Mouse (Mus musculus) layer of hippocampus, adult 18-20 months (tissue): Measurements from ENCODE around the gene Atp6v0a4. TPM values are rescaled to one million over a fixed set of nuclear protein-coding genes. Genes with fewer than 3 reads are reported as not detected.

ENCODE experiments used
- DNase-seq, 2 experiments: peaks; one replicate each; pipeline ENCODE4 v3.0.0; 2022; ENCODE audit warnings: low spot score in 2 of 2
- long read RNA-seq: library from polyadenylated mRNA; stranded (forward); transcript quantifications from one replicate; pipeline ENCODE4 v2.0.0, GENCODE M21; 2021
- total RNA-seq, 2 experiments: library from RNA; stranded (reverse); gene quantifications; 2 replicates each; pipeline ENCODE4 v1.2.3; 2021

The Atp6v0a4 gene
- 1 to 10 TPM; 1.6 to 1.7 TPM for total RNA-seq
- long read RNA-seq = 0 reads

DNA sequence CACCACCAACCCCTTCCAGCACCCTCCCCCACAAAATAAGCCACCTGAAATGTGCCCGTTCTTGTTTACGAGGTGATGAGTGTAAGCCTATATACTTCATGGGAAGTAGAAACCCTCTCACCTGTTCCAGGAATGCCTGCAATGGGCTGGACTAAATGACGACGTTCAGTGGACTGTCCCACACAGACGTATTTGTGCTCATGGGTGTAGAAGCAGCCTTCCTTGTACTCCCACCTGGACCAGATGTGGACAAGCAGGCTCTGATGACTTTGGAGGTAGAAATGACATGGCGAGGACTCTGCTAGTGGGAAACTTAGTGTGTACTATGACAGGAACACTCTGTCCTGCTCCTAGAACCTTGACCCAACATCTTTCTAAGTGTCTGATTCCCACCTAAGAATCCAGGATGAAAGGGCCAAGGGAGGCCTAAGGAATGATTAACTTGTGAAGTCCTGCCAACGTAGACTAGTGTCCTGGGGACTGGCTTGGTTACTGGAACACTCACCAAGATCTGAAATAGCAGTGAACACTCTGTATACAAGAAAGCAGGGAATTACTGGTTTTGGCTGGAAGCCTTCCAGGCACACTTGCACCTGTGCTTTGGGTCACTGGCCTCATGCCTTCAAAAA, at the start of gene Atp6v0a4:
Gene Atp6v0a4, minus strand, starts transcription at position 380 of the 629 bp plus-strand sequence.
- no peak for DNase-seq

- DNase-seq = no peak
These were observed 41.0 kb upstream of the Atp6v0a4 start for GRCm38 (mm10) chr6:38165385-38165784.

DNA sequence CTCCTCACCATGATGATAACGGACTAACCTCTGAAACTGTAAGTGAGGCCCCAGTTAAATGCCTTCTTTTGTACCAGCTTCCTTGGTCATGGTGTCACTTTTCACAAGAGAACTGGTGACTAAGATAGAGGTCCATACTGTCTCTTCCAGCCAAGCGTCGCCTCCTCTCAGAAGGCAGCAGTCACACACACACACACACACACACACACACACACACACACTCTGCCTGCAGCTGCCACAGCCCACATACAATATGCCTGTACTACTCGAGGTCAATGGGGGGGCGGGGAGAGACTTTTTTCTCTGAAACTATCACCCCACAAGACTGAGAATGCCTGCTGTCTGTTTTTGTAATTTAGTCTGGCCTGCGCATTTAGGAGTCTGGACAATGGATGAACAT, 40.3 kb upstream of the Atp6v0a4 start:
- peak in 1 of 2 experiments; percentile 55 for DNase-seq

DNA sequence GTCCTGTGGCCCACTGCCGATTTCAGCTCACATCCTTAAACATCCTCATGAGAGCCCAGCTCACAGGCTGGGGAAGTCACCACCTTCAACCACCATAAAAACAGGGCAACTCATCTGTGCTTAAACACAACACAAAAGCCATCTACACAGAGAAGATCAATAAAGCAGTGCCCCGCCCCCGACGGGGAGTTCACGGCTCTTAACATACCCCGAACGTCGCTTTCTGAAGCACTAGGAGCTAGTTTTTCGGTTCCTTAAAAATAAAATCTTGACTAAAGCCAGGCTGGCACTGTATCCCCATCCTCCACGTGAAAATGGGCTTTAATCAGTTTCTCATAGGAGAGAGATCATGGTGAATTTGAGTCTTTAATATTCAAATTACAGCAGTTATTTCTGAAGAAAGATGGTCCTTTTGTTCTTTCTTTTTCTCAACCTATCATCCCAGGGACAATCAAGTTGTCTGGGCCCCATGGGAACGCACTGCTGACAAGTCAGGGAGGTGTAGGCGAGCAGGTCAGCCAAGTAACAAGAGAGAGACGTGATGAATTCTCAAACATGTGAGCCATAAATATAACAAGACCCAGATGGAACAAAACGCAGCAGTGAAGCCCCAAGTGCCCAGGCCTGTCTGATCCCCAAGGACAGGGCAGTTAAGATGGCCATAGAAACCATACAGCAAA, 38.6 kb upstream of the Atp6v0a4 start:
- DNase-seq = no peak

DNA sequence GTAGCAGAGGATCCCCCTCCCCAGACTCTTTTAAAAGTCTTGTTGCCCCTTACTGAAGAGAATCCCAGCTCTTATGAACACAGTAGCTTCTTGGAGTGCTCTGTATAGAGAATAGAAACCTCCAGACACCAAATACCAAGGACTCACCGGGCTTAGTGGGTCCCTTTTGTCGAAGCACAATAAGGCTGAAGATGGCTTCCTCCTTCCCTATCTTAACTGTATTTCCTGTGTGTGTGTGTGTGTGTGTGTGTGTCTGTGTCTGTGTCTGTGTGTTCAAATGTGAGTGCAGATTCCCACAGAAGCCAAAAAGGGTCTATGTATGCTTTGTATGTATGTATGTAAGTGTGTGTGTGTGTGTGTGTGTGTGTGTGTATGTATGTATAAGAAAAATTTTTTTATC, 36.2 kb upstream of the Atp6v0a4 start:
- no peak for DNase-seq

DNA sequence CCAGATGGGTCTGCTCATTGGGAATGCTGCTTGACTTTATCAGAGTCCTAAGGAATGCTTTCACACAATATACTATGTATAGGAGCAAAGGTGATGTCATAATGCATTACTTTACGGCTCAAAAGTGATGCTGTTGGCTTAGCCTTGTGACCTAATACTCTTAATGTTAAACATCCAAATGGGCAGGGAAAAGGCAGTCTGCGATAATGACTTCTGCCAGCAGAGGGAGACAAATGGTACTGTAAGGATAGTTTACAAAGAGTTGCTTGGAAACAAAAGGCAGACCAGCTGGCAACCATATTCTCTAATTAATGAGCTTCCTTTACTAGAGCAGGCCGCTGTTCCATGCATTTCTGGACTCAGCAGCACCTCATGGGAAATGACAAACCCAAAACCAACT, 35.7 kb upstream of the Atp6v0a4 start:
- DNase-seq = peak; percentile 60 to 96

- DNase-seq = no peak
These were observed 35.2 kb upstream of the Atp6v0a4 start for GRCm38 (mm10) chr6:38159576-38159975.

GRCm38 (mm10) chr6:38157925-38158324, 33.5 kb upstream of the Atp6v0a4 start:
- no peak for DNase-seq

GRCm38 (mm10) chr6:38156204-38156603, 31.8 kb upstream of the Atp6v0a4 start:
- DNase-seq = no peak

DNA sequence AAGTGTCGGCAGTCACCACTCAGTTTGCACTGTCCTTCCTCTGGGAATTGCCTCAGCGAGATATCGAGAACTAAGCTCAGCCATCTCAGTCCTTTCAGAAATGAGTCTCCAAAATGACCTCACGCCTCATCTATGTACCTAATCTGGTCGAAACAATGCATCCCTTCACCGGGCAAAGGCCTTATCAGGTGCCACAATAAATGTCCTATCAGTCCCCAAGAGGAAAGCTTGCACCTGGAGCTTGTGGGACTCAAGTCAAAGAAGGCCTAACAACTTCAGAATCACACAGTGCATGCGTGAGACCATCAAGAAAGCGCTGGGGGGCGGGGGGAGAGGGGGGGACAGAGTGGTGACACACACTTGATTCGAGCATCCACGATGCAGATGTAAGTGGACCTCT, 27.9 kb upstream of the Atp6v0a4 start:
- DNase-seq = no peak

DNA sequence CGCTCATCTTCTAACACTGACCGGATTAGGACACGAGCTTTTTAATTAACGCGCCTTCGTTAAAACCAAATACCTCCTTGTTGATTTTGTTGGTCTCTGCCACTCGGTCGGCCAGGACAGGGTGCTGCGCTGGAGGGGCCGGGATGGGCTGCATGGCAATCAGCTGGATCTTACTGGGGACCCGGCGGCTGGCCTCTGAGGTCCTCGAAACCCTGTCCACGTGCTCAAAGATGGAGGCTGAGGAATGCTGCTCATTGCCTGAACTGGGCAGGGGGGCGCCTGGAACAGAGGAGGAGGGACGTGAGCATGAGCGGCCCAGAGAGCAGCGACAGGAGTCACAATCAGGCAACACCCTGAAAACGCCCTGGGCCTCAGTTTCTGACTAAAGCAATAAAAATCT, 25.1 kb upstream of the Atp6v0a4 start:
- no peak for DNase-seq

DNA sequence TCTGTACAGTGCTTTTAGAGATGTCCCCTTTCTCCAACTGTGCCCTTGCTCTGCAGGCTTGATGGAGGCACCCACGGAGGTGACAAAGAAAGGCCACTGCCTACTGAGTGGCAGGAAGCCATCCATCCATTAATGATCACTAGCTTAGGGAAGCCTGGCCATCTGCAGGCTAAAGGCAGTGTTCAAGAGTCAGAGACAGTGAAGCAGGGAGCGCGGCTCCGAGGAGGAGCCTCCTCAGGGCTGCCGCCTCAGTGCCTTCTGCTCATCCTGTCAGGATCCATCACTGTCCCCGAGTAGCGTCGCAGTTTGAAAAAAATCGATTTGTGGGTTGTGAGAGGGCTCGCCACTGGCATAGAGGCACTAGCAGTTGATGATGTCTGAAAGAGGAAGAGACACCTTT, 24.2 kb upstream of the Atp6v0a4 start:
- DNase-seq = no peak

DNA sequence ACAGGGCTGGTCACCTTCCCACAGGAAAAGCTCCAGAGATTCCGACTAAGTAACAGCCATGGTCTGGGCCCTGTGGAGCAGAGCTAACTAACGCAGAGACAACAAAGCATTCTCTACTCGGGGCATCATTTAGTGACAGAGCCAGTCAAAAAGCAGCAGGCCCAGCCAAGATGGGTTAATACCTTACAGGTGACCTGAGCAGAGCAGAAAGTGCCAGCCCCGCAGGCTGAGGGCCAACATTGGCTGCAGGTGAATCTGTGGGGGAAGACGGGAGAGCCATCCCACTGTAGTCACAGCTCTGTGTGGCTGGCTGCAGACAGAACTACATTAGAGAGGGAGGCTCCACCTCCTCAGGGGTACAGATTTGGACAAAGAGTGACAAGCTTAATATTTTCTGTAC, 22.9 kb upstream of the Atp6v0a4 start:
- DNase-seq = no peak

DNA sequence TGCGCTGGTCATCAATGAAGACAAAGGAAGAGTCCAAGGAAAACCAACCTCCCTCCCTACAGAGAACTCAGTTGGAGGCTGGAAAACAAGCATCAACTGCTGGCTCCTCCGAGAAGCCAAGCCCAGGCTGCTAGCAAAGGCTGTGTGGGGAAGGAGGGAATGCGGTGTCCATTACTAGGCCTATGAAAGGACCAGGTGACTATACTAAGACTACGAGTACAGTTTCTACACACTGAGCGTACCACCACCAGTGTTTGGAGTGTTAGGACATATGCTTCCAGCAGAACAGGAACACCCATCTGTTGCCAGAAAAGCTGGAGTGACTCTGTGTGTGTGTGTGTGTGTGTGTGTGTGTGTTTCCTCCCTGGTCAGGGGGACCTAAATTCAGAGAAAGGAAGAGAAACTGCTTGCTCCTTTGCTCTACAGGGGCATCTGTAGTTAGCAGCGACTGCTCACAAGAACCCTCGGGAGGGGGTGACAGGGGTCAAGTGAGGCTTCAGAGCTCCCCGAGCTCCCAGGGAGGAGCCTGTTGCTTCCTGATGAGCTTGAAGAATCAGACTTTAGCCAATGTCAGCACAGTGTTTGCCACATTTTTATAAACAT, 21.2 kb upstream of the Atp6v0a4 start:
- peak in 1 of 2 experiments; percentile 72 for DNase-seq

DNA sequence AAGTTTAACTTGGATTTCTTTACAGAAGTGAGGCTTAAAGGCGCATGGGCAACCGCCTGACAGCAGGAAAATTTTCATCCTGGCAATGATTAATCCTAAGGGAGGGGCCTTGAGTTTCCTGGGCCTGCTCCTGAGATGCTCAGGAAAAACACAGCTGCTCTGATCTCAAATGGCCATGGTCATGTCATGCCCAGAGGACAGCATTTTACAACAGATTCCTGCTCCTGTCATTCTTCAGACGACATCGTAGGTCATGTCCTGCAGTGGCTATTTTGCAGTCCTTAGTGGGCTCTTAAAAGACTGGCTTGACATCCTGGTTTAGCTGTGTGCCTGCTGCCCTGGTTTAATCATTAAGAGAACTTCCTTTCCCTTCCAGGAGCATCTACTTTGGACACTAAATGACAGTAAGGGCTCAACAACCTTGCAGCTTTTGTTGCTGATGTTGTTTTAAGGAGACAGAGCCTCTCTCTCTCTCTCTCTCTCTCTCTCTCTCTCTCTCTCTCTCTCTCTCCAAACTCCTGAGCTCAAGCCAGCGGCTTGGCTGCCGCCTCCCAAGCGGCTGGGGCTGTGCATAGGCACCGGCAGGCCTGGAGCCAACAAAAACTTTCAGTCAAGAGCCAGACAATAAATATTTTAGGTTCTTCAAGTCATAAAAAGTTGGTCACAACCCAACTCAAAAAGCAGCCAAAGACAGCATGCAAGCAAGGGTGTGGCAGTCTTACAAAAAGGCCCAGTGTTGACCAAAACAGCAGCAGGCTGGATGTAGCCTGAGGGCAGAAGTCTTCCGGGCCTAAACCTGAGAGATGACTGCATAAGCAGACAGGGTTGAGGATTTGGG, 20.0 kb upstream of the Atp6v0a4 start:
- no peak for DNase-seq

GRCm38 (mm10) chr6:38140402-38140801, 16.0 kb upstream of the Atp6v0a4 start:
- DNase-seq = no peak

DNA sequence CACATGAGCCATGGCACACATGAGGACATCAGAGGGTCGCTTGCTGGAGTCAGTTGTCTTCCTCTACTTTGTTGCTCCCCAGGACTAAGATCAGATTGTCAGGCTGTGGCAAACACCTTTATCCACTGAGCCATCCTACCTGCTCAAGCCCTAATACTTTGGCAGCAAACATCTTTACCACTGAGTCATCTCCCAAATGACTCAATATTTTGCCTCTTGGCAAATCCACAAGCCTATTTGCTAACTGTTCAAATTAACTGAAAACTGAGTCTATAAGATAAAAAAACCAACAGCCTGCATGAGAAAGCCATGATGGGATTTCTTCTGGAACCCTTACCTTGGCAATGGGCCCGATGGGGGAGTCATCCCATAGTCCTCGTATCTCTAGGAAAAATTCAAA, 14.7 kb upstream of the Atp6v0a4 start:
- no peak for DNase-seq

DNA sequence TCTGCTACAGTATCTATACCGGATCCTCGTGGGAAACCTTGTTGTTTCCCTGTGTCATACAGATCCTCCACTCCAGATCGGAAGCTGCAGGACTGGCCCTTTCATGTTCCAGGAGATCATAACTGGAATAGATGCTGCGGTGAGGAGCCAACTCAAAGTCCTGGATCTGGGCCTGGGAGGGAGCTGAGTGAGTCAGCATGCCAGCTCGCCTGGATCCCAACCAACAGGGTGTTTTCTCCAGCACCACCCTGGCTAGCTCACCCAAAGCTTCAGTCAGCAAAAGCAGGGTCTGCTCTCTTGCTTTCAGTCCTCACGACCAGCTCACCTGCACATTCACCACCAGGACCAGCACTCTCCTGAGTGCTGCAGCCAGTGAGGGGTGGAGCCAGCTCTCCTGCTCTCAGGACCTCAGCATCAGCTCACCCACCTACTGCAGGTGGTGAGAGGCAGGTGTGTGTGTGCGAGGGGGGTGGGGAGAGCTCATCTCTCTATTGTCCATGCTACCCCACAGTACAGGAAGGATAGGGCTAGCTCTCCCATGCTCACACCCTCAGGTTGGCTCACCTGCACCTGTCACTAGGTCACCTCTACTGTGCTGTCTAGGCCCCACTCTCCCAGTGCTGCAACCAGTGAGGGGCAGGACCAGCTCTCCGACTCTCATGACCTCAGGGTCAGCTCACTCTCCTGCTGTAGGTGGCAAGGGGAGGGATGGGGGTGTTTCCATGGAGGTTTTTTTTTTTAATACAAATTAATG, 10.6 kb upstream of the Atp6v0a4 start:
- DNase-seq = peak; percentile 75 to 84

DNA sequence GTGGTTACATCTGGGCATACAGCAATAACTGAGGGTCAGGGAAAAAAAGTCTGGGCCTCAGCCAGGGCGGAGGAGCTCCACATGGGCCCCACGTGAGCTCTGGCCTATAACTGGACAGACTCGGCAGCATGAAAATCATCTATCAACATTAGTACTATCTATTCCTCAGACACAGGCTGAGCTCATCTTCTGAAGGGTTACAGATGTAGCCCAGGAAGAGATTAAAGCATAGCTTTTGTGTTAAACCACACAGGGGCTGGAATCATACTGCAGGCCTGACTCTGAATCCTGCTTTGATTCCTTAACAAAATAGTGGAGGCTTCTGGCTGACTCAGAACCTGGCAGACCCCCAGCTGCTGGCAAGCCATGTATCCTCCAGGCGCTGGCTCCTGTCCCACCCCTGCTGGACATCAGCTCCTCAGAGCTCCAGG, 7.4 kb upstream of the Atp6v0a4 start:
- no peak for DNase-seq

DNA sequence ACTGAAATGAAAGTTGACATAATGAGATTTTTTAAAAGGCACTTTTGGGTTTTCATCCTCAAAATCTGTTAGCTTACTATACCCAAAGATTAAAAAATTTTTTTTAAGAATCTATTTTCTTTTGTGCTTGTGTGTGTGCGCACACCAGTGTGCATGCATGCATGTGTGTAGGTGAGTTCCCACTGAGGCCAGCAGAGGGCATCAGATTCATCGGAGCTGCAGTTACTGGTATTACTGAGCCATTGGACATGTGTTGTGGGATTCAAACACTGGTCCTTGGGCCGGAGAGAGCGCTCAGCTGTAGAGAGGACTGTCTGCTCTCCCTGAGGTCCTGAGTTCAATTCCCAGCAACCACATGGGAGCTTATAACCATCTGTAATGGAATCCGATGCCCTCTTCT, 5.5 kb upstream of the Atp6v0a4 start:
- DNase-seq = no peak

GRCm38 (mm10) chr6:38128115-38128514, 3.7 kb upstream of the Atp6v0a4 start:
- DNase-seq = no peak
